Mouse (Mus musculus) MEL (cell line): ENCODE measurements around the gene Gm4792. TPM values are rescaled to one million over a fixed set of nuclear protein-coding genes. Genes with fewer than 3 reads are reported as not detected.

Experiments
- DNase-seq: peaks from one replicate; pipeline ENCODE4 v3.0.0; 2011; ENCODE audit warnings: low read depth, low spot score
- H3K27ac ChIP-seq: 2 replicates; pipeline ENCODE4 v1.5.1; 2012; ENCODE audit warnings: low read depth, mild to moderate bottlenecking, control low read depth, low read length, moderate library complexity; ENCODE audit not compliant: control insufficient read depth
- H3K27me3 ChIP-seq, 2 experiments: fragments of 150-350 bp in 1 of 2; sonication (generic) in 1 of 2; 2 replicates each; pipeline ENCODE4 v1.6.1; 2012; ENCODE audit warnings: low read length in 2 of 2, mild to moderate bottlenecking in 2 of 2, improper control_type of control experiment in 1 of 2, moderate library complexity in 1 of 2; ENCODE audit not compliant: insufficient read depth in 2 of 2, control insufficient read depth in 1 of 2
- H3K36me3 ChIP-seq, 2 experiments: 2 replicates each; pipeline ENCODE4 v1.6.1; 2012 to 2014; ENCODE audit warnings: low read length in 2 of 2, improper control_type of control experiment in 1 of 2, inconsistent platforms in 1 of 2, mild to moderate bottlenecking in 1 of 2; ENCODE audit not compliant: insufficient read depth in 2 of 2, control insufficient read depth in 1 of 2
- H3K4me1 ChIP-seq, 2 experiments: fragments of 150-350 bp in 1 of 2; sonication (generic) in 1 of 2; 2 replicates each; pipeline ENCODE4 v1.6.1; 2012; ENCODE audit warnings: low read length in 2 of 2, improper control_type of control experiment in 1 of 2, mild to moderate bottlenecking in 1 of 2; ENCODE audit not compliant: insufficient read depth in 2 of 2, control insufficient read depth in 1 of 2
- H3K4me3 ChIP-seq, 2 experiments: fragments of 150-350 bp in 1 of 2; sonication (generic) in 1 of 2; 2 replicates each; pipeline ENCODE4 v1.5.1; 2012; ENCODE audit warnings: low read depth in 2 of 2, low read length in 2 of 2, mild to moderate bottlenecking in 2 of 2, moderate library complexity in 2 of 2, control low read depth in 1 of 2, improper control_type of control experiment in 1 of 2; ENCODE audit not compliant: control insufficient read depth in 1 of 2, insufficient read depth in 1 of 2
- H3K79me2 ChIP-seq: 2 replicates; pipeline ENCODE4 v1.6.1; 2012; ENCODE audit warnings: mild to moderate bottlenecking, low read length, moderate library complexity; ENCODE audit not compliant: control insufficient read depth, poor library complexity, insufficient read depth
- H3K9ac ChIP-seq: 2 replicates; pipeline ENCODE4 v1.6.1; 2012; ENCODE audit warnings: low read depth, mild to moderate bottlenecking, control low read depth, low read length, moderate library complexity; ENCODE audit not compliant: control insufficient read depth, poor library complexity, severe bottlenecking
- H3K9me3 ChIP-seq: fragments of 150-350 bp; sonication (generic); replicated peaks from 2 replicates; pipeline ENCODE4 v1.6.1; 2012; ENCODE audit warnings: mild to moderate bottlenecking, low read length, improper control_type of control experiment, moderate library complexity; ENCODE audit not compliant: insufficient read depth
- CTCF ChIP-seq, 3 experiments: IDR thresholded peaks in 2 of 3; conservative IDR thresholded peaks in 1 of 3; 2 replicates each; pipeline ENCODE4 v1.5.1; 2011 to 2012; ENCODE audit warnings: low read length in 3 of 3, low read depth in 2 of 3, mild to moderate bottlenecking in 2 of 3, improper control_type of control experiment in 1 of 3, inconsistent platforms in 1 of 3, mixed read lengths in 1 of 3, moderate library complexity in 1 of 3; ENCODE audit not compliant: control insufficient read depth in 1 of 3, insufficient read depth in 1 of 3, poor library complexity in 1 of 3, severe bottlenecking in 1 of 3
- E2F4 ChIP-seq: IDR thresholded peaks from 2 replicates; pipeline ENCODE4 v1.6.1; 2011; ENCODE audit warnings: low read depth, low read length, improper control_type of control experiment, borderline replicate concordance
- ETS1 ChIP-seq: IDR thresholded peaks from 2 replicates; pipeline ENCODE4 v1.6.1; 2012; ENCODE audit warnings: low read depth, mild to moderate bottlenecking, inconsistent platforms, low read length, improper control_type of control experiment, moderate library complexity
- GABPA ChIP-seq: IDR thresholded peaks from 2 replicates; pipeline ENCODE4 v1.6.1; 2012; ENCODE audit warnings: low read depth, mild to moderate bottlenecking, inconsistent platforms, low read length, improper control_type of control experiment, moderate library complexity
- GATA1 ChIP-seq: IDR thresholded peaks from 2 replicates; pipeline ENCODE4 v1.6.1; 2011; ENCODE audit warnings: low read depth, low read length, improper control_type of control experiment
- HCFC1 ChIP-seq: IDR thresholded peaks from 2 replicates; pipeline ENCODE4 v1.6.1; 2012; ENCODE audit warnings: low read depth, mild to moderate bottlenecking, inconsistent platforms, low read length, improper control_type of control experiment, moderate library complexity
- MAX ChIP-seq: IDR thresholded peaks from 2 replicates; pipeline ENCODE4 v1.6.1; 2011; ENCODE audit warnings: low read length, improper control_type of control experiment
- MAZ ChIP-seq: IDR thresholded peaks from 2 replicates; pipeline ENCODE4 v1.6.1; 2012; ENCODE audit warnings: low read depth, mild to moderate bottlenecking, inconsistent platforms, low read length, improper control_type of control experiment
- MYB ChIP-seq: IDR thresholded peaks from 2 replicates; pipeline ENCODE4 v1.6.1; 2011; ENCODE audit warnings: mild to moderate bottlenecking, low read depth, low read length, improper control_type of control experiment
- MYC ChIP-seq: IDR thresholded peaks from 2 replicates; pipeline ENCODE4 v1.6.1; 2011; ENCODE audit warnings: low read depth, mild to moderate bottlenecking, low read length, improper control_type of control experiment, moderate library complexity
- USF1 ChIP-seq: IDR thresholded peaks from 2 replicates; pipeline ENCODE4 v1.6.1; 2014; ENCODE audit warnings: low read depth, mild to moderate bottlenecking, inconsistent platforms, low read length, improper control_type of control experiment, moderate library complexity
- ZC3H11A ChIP-seq: IDR thresholded peaks from 2 replicates; pipeline ENCODE4 v1.6.1; 2012; ENCODE audit warnings: low read depth, mild to moderate bottlenecking, inconsistent platforms, low read length, improper control_type of control experiment
- ZKSCAN1 ChIP-seq: IDR thresholded peaks from 2 replicates; pipeline ENCODE4 v1.6.1; 2012; ENCODE audit warnings: low read depth, mild to moderate bottlenecking, inconsistent platforms, low read length, improper control_type of control experiment, moderate library complexity
- ZMIZ1 ChIP-seq: IDR thresholded peaks from 2 replicates; pipeline ENCODE4 v1.6.1; 2012; ENCODE audit warnings: low read depth, mild to moderate bottlenecking, inconsistent platforms, low read length, improper control_type of control experiment, moderate library complexity
- polyA plus RNA-seq, 2 experiments: library from polyadenylated mRNA; stranded (reverse) in 1 of 2; unstranded in 1 of 2; fragments of >175 nt in 1 of 2; fragments of >200 nt in 1 of 2; gene quantifications; 2 replicates each; pipeline versions ENCODE4 v1.2.1 to v1.2.4; 2012; ENCODE audit warnings: low replicate concordance in 2 of 2, low read depth in 1 of 2; ENCODE audit not compliant: insufficient read length in 2 of 2, insufficient read depth in 1 of 2, missing spikeins in 1 of 2
- total RNA-seq: library from RNA; depleted of rRNA; stranded (reverse); fragments of 300-350 nt; gene quantifications from 2 replicates; pipeline ENCODE4 v1.2.3, GENCODE M21; 2012

Gene Gm4792
- total and polyA plus RNA-seq, 3 experiments: not detected

DNA sequence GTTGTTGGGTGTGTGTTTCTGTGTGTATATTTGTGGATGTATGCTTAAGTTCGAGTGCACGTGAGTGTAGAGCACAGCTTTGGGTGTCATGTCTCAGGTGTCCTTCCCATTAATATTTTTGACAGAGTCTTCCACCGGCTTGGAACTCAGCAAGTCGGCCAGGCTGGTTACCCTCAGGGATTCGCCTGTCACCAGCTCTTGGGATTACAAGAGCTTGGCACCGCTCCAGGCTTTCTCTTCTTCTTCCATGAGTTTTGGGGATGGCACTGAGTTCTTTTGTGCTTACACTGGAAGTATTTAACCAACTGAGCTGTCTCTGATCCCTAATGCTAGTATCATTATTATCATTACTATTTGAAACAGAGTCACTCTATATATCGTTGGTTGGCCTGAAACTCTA lies 15.7 kb downstream of the Gm4792 start:
- DNase-seq: no peak
- Histone ChIP-seq H3K27ac (no peak overlapping the region), H3K9ac (no peak overlapping the region), H3K27me3 (peaks cover 0 to 2% of the 10 kb centered on the region in 2 experiments; a peak in 1 of 4 replicates)
- TF ChIP-seq CTCF (IDR thresholded peaks at IDR 0.05 in 2 of 3, conservative IDR thresholded peaks at IDR 0.05 in 1 of 3; ENCODE audit: control insufficient read depth in 1 of 3, insufficient read depth in 1 of 3, low read depth in 2 of 3, low read length in 3 of 3, poor library complexity in 1 of 3, severe bottlenecking in 1 of 3) (no peak), E2F4 (no peak), ETS1 (no peak), ZC3H11A (no peak), HCFC1 (no peak), MAZ (no peak), ZMIZ1 (no peak), GABPA (no peak)
- TF ChIP-seq, all 39 proteins: peak for 0
- Histone ChIP-seq H3K4me1 (no peaks in the 10 kb centered on the region), H3K79me2 (no peaks in the 10 kb centered on the region), H3K36me3 (no peaks in the 10 kb centered on the region), H3K9me3 (no peaks in the 10 kb centered on the region), H3K4me3 (no peak overlapping the region)

DNA sequence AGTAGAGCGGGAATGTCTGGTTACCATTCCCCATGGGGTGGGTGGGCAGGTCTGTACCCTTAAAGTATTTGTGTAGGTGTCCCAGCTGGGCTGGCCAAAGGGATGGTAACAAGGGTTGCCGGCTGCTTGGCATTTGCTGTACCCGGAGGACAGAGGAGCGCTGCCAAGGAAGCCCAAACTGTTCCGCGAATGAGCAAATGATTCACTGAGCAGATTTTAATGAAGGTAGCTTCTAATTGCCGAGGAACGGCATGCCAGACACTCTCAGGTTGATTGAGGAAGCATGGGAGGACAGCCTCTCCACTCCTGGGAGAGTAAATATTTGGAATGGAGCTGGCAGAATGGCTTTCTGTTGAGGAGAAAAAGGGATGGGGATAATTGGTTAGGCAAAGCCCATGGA lies 16.3 kb downstream of the Gm4792 start:
- H3K36me3 ChIP-seq: no peaks in the 10 kb centered on the region
- H3K4me3 ChIP-seq: no peak overlapping the region
- H3K27me3 ChIP-seq: peaks cover 0 to 2% of the 10 kb centered on the region in 2 experiments; a peak in 1 of 4 replicates
- no peak for DNase-seq
- no peak overlapping the region for H3K9ac ChIP-seq
- no peaks in the 10 kb centered on the region for H3K9me3 ChIP-seq
- no peak overlapping the region for H3K27ac ChIP-seq
- H3K79me2 ChIP-seq: no peaks in the 10 kb centered on the region
- no peak for TF ChIP-seq USF1
- H3K4me1 ChIP-seq: no peaks in the 10 kb centered on the region

DNA sequence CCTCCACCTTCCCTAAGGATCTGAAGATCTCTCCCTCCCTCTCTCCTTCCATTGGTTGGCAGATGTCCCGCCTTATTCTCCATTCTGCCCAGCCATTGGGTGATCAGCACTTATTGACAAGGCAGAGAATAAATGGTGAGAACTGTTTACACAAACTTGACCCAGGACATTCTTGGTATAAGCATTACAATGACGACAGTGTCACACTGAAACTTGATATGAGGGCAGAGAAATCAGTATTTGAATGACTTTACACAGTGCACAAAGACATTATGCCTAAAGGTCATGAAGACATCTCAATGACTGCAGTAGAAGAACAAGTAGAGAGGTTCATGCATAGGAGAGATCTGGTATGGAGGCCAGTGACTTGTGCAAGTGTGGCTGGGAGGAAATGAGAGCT lies 22.0 kb downstream of the Gm4792 start:
- Histone ChIP-seq H3K36me3 (no peaks in the 10 kb centered on the region), H3K9me3 (no peaks in the 10 kb centered on the region), H3K4me1 (no peaks in the 10 kb centered on the region), H3K27me3 (peaks cover 0 to 2% of the 10 kb centered on the region in 2 experiments; a peak in 1 of 4 replicates), H3K79me2 (no peaks in the 10 kb centered on the region), H3K9ac (no peak overlapping the region), H3K4me3 (no peak overlapping the region), H3K27ac (no peak overlapping the region)
- TF ChIP-seq MYB (no peak), MYC (no peak), GATA1 (no peak), MAX (no peak), ZKSCAN1 (no peak), ETS1 (no peak)
- DNase-seq: no peak
